Mouse (Mus musculus) G1E (cell line): ENCODE measurements around the gene Ifne.

Experiments used
- CTCF ChIP-seq: IDR thresholded peaks from 2 replicates; pipeline ENCODE4 v1.5.1; 2012; ENCODE audit warnings: low read depth, low read length, inconsistent platforms, mixed read lengths
- GATA1 ChIP-seq: IDR thresholded peaks from 2 replicates; pipeline ENCODE4 v1.6.1; 2012; ENCODE audit warnings: borderline replicate concordance, low read length, inconsistent platforms, mixed read lengths
- TAL1 ChIP-seq: conservative IDR thresholded peaks from 2 replicates; pipeline ENCODE4 v1.6.1; 2012; ENCODE audit warnings: low read depth, low read length, inconsistent platforms, mixed read lengths

- TF ChIP-seq CTCF = no peak
- TF ChIP-seq GATA1 = no peak
- no peak for TF ChIP-seq TAL1
Measured at GRCm38 (mm10) chr4:88865011-88865569, 14.9 kb downstream of the Ifne start.
